Mouse (Mus musculus) heart, adult 2 months (tissue): ENCODE data around the gene Tab2. TPM values are rescaled to one million over a fixed set of nuclear protein-coding genes. Genes with fewer than 3 reads are reported as not detected.
A peak's percentile ranks its signal among the peaks of the same experiment; 100 is the strongest.

ENCODE experiments used
- DNase-seq, 2 experiments: peaks; one replicate each; pipeline ENCODE4 v3.0.0; 2021
- H3K27ac ChIP-seq: fragments of 200-600 bp; 2 replicates; pipeline ENCODE4 v1.8.1; 2022
- H3K27me3 ChIP-seq: fragments of 200-500 bp; 2 replicates; pipeline ENCODE4 v1.6.1; 2012; ENCODE audit warnings: mild to moderate bottlenecking, low read length, inconsistent platforms, mixed read lengths; ENCODE audit not compliant: control insufficient read depth, insufficient read depth
- H3K36me3 ChIP-seq: fragments of 200-500 bp; 2 replicates; pipeline ENCODE4 v1.6.1; 2012; ENCODE audit warnings: low read length, inconsistent platforms; ENCODE audit not compliant: control insufficient read depth, insufficient read depth
- H3K4me1 ChIP-seq: fragments of 200-500 bp; 2 replicates; pipeline ENCODE4 v1.6.1; 2011; ENCODE audit warnings: low read length; ENCODE audit not compliant: control insufficient read depth, insufficient read depth
- H3K4me3 ChIP-seq: fragments of 200-600 bp; 2 replicates; pipeline ENCODE4 v1.8.1; 2022
- H3K79me2 ChIP-seq: fragments of 200-500 bp; replicated peaks from 2 replicates; pipeline ENCODE4 v1.6.1; 2012; ENCODE audit warnings: mild to moderate bottlenecking, inconsistent platforms, low read length, moderate library complexity, mixed read lengths; ENCODE audit not compliant: control insufficient read depth, insufficient read depth
- H3K9ac ChIP-seq: fragments of 200-500 bp; 2 replicates; pipeline ENCODE4 v1.6.1; 2012; ENCODE audit warnings: low read depth, mild to moderate bottlenecking, control low read depth, inconsistent platforms, low read length, mixed read lengths
- CTCF ChIP-seq: fragments of 200-600 bp; IDR thresholded peaks from 2 replicates; pipeline ENCODE4 v1.8.1; 2022; ENCODE audit warnings: antibody characterized with exemption, mild to moderate bottlenecking, moderate library complexity
- EP300 ChIP-seq: fragments of 200-500 bp; IDR thresholded peaks from 2 replicates; pipeline ENCODE4 v1.6.1; 2011; ENCODE audit warnings: low read depth, low read length, control low read depth; ENCODE audit not compliant: insufficient read depth
- POLR2A ChIP-seq: fragments of 200-500 bp; IDR thresholded peaks from 2 replicates; pipeline ENCODE4 v1.6.1; 2011; ENCODE audit warnings: mild to moderate bottlenecking, low read depth, low read length, control low read depth; ENCODE audit not compliant: insufficient read depth
- WGBS: fragments of 180-500 bp; shearing (Covaris S2); methylation state at CpG from one replicate; pipeline ENCODE4 v1.1.7; 2018; 5-methylcytosine and 5-hydroxymethylcytosine counted together
- intact Hi-C: fragments of 180-260 bp; cut with DNase I; formaldehyde crosslinking; loops from one replicate; pipeline ENCODE4 v1.15.1; 2025
- polyA plus RNA-seq: library from polyadenylated mRNA; depleted of rRNA; stranded (reverse); fragments of >200 nt; gene quantifications from 2 replicates; pipeline ENCODE4 v1.2.3, GENCODE M21; 2012
- total RNA-seq, 2 experiments: library from RNA; stranded (reverse); gene quantifications; 2 replicates each; pipeline ENCODE4 v1.2.3; 2021

Gene Tab2
- total and polyA plus RNA-seq, 3 experiments = 32.2 to 50.4 (median 46.4) TPM

- Histone ChIP-seq H3K9ac (no peak overlapping the region), H3K4me1 (no peaks in the 10 kb centered on the region), H3K79me2 (0 out of 2 replicates have a peak, but pooled peaks cover 3% of the 10 kb centered on the region), H3K27ac (no peak overlapping the region), H3K4me3 (no peak overlapping the region), H3K27me3 (no peaks in the 10 kb centered on the region), H3K36me3 (peaks cover 2% of the 10 kb centered on the region)
- TF ChIP-seq CTCF (no peak), POLR2A (no peak), EP300 (no peak)
- DNase-seq = no peak
- 68% methylated on average over 10 of the region's 10 CpGs for WGBS
- intact Hi-C loops = loop anchor here (5.0 kb wide), 1 partner anchor 46 kb away; the partner anchor contains the start of gene Tab2
Measured at GRCm38 (mm10) chr10:7911268-7911667, 44.8 kb downstream of the Tab2 start.

- DNase-seq = no peak
- Histone ChIP-seq H3K4me3 (no peak overlapping the region), H3K36me3 (no peaks in the 10 kb centered on the region; the same call in 1 of the 2 replicates), H3K27me3 (no peaks in the 10 kb centered on the region), H3K9ac (no peak overlapping the region), H3K27ac (no peak overlapping the region), H3K79me2 (no peaks in the 10 kb centered on the region), H3K4me1 (no peaks in the 10 kb centered on the region)
- WGBS = 81% methylated on average over 12 of the region's 12 CpGs
- intact Hi-C loops = no loop called here
- TF ChIP-seq EP300 = no peak
- no peak for TF ChIP-seq POLR2A
- TF ChIP-seq CTCF = no peak
Measured at GRCm38 (mm10) chr10:7907151-7907550, 48.9 kb downstream of the Tab2 start.

GRCm38 (mm10) chr10:7904157-7904556 lies 51.9 kb downstream of the Tab2 start:
- 98% methylated on average over 5 of the region's 5 CpGs for WGBS
- intact Hi-C loops = no loop called here
- Histone ChIP-seq H3K27me3 (no peaks in the 10 kb centered on the region), H3K79me2 (no peaks in the 10 kb centered on the region), H3K4me1 (no peaks in the 10 kb centered on the region), H3K36me3 (no peaks in the 10 kb centered on the region), H3K9ac (no peak overlapping the region), H3K27ac (no peak overlapping the region), H3K4me3 (no peak overlapping the region)
- no peak for TF ChIP-seq CTCF
- TF ChIP-seq EP300 = no peak
- TF ChIP-seq POLR2A = no peak
- DNase-seq = no peak

GRCm38 (mm10) chr10:7900719-7901627 lies 55.1 kb downstream of the Tab2 start:
- DNase-seq = peak in 1 of 2 experiments; percentile 10
- no peak overlapping the region for H3K9ac ChIP-seq
- H3K4me1 ChIP-seq = no peaks in the 10 kb centered on the region
- H3K4me3 ChIP-seq = no peak overlapping the region
- no peak overlapping the region for H3K27ac ChIP-seq
- H3K36me3 ChIP-seq = no peaks in the 10 kb centered on the region
- no peak for TF ChIP-seq EP300
- TF ChIP-seq CTCF = no peak
- no peak for TF ChIP-seq POLR2A
- H3K79me2 ChIP-seq = no peaks in the 10 kb centered on the region
- H3K27me3 ChIP-seq = no peaks in the 10 kb centered on the region
- intact Hi-C loops = no loop called here
- 87% methylated on average over 14 of the region's 14 CpGs for WGBS

GRCm38 (mm10) chr10:7888256-7888868 lies 67.7 kb downstream of the Tab2 start:
- Histone ChIP-seq H3K9ac (no peak overlapping the region), H3K4me3 (no peak overlapping the region), H3K27me3 (no peaks in the 10 kb centered on the region), H3K4me1 (no peaks in the 10 kb centered on the region), H3K79me2 (no peaks in the 10 kb centered on the region), H3K27ac (no peak overlapping the region), H3K36me3 (no peaks in the 10 kb centered on the region)
- intact Hi-C loops = loop anchor here (10.0 kb wide), 2 partner anchors 206 to 826 kb away; no protein-coding TSS in a partner anchor
- TF ChIP-seq CTCF (no peak), POLR2A (no peak), EP300 (no peak)
- WGBS = 70% methylated on average over 11 of the region's 11 CpGs
- no peak for DNase-seq
